ENCODE assay signal across 1 mouse cellular context in genomic region chr9:45040066-45040845, GRCm38 (mm10).
A peak's percentile ranks its signal among the peaks of the same experiment; 100 is the strongest.
TF ChIP-seq lines count a peak whose summit lies in the region.

No protein-coding gene starts in this region.

TF ChIP-seq in CH12.LX, 34 proteins besides CTCF, POLR2A, EP300 and RAD21 (continued from another document):
- TF ChIP-seq MAFK (IDR thresholded peaks at IDR 0.05; ENCODE audit: insufficient replicate concordance, low read length) (peak; percentile 59; the same call in 1 of the 2 replicates), ELF1 (IDR thresholded peaks at IDR 0.05; ENCODE audit: low read depth, low read length) (0 out of 2 replicates have a peak, but pooled peaks have one; percentile 22), PAX5 (IDR thresholded peaks at IDR 0.05; ENCODE audit: low read length) (no peak), ZC3H11A (IDR thresholded peaks at IDR 0.05; ENCODE audit: low read depth, low read length) (no peak), MYC (IDR thresholded peaks at IDR 0.05; ENCODE audit: low read depth, low read length) (peak; percentile 71; the same call in 1 of the 2 replicates), SMC3 (IDR thresholded peaks at IDR 0.05; ENCODE audit: low read depth, low read length) (peak; percentile 14; the same call in 1 of the 2 replicates), ZMIZ1 (IDR thresholded peaks at IDR 0.05; ENCODE audit: low read depth, low read length) (peak; percentile 39; the same call in 1 of the 2 replicates), MAX (IDR thresholded peaks at IDR 0.05; ENCODE audit: low read length) (no peak; the same call in 1 of the 2 replicates), IRF4 (IDR thresholded peaks at IDR 0.05; ENCODE audit: low read depth, low read length) (peak; percentile 97), JUN (IDR thresholded peaks at IDR 0.05; ENCODE audit: insufficient read depth, low read depth, low read length) (peak; percentile 63; the same call in 1 of the 2 replicates), ZNF384 (IDR thresholded peaks at IDR 0.05; ENCODE audit: low read depth, low read length) (no peak), POLR2AphosphoS2 (IDR thresholded peaks at IDR 0.05; ENCODE audit: low read depth, low read length) (no peak), CHD1 (IDR thresholded peaks at IDR 0.05; ENCODE audit: low read depth, low read length) (peak; percentile 87), HCFC1 (IDR thresholded peaks at IDR 0.05; ENCODE audit: low read depth, low read length) (0 out of 2 replicates have a peak, but pooled peaks have one; percentile 27), MXI1 (IDR thresholded peaks at IDR 0.05; ENCODE audit: low read depth, low read length) (0 out of 2 replicates have a peak, but pooled peaks have one; percentile 51), ETS1 (conservative IDR thresholded peaks at IDR 0.05; ENCODE audit: low read depth, low read length) (peak; percentile 80)
